Mouse (Mus musculus): Measurements from ENCODE around the gene Mtmr10. TPM values are rescaled to one million over a fixed set of nuclear protein-coding genes. Genes with fewer than 3 reads are reported as not detected.

The Mtmr10 gene
- polyA plus RNA-seq, 1 experiment = 11.6 TPM

DNA sequence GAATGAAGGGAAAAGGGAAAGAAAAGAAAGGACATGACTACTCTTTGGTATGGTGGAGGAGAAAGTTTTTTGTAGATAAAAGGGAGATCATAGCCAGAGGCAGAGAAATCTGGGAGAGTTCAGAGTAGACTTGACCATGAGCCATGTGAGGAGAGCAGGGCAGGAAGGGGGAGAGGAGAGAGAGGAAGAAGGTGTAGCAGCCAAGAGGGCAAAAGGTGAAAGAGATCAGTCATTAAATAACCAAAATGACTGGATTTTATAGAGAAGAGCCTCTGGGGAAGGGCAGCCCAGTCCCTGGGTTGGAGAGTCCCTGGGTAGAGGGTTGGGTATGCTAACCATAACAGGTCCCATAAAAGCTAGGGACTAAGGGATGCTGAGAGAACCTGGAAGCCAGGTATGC is 887 bp upstream of the Mtmr10 start:
- peaks cover 2% of the 10 kb centered on the region; the same call in 1 of the 2 replicates for H3K4me1 ChIP-seq (ENCODE audit: control insufficient read depth, insufficient read depth, low read length)
- H3K4me3 ChIP-seq (ENCODE audit: insufficient read depth, low read length) = no peak overlapping the region
- no peak overlapping the region for H3K27ac ChIP-seq (ENCODE audit: insufficient read depth, low read length)
- no peak for TF ChIP-seq POLR2A (IDR thresholded peaks at IDR 0.05; ENCODE audit: extremely low read depth, insufficient read depth, low read length)
- TF ChIP-seq CTCF (IDR thresholded peaks at IDR 0.05; ENCODE audit: extremely low read depth, insufficient read depth, low read length) = no peak

DNA sequence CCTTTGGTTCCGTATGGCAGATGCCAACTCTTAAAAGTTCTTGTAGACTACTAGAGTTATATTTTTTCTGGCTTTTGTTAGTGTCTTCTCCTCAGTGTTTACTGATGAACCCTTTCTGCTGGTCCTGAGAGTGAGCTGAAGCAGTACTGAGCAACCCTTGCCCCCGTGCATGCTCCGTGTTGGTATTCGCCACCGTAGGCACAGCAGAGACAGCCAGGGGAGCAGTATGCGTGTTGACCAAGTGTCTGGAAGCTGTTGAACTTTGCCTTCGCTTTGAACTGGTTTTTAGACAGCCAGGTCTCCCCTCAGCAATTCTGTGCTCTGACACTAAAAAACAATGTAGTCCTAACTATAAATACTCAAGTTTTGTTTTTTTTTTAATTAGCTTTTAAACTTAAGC is 2.0 kb downstream of the Mtmr10 start:
- Histone ChIP-seq H3K4me1 (ENCODE audit: control insufficient read depth, insufficient read depth, low read length) (peaks cover 7% of the 10 kb centered on the region), H3K27ac (ENCODE audit: insufficient read depth, low read length) (no peak overlapping the region), H3K4me3 (ENCODE audit: insufficient read depth, low read length) (no peak overlapping the region)
- TF ChIP-seq CTCF (IDR thresholded peaks at IDR 0.05; ENCODE audit: extremely low read depth, insufficient read depth, low read length) = no peak
- no peak for TF ChIP-seq POLR2A (IDR thresholded peaks at IDR 0.05; ENCODE audit: extremely low read depth, insufficient read depth, low read length)

DNA sequence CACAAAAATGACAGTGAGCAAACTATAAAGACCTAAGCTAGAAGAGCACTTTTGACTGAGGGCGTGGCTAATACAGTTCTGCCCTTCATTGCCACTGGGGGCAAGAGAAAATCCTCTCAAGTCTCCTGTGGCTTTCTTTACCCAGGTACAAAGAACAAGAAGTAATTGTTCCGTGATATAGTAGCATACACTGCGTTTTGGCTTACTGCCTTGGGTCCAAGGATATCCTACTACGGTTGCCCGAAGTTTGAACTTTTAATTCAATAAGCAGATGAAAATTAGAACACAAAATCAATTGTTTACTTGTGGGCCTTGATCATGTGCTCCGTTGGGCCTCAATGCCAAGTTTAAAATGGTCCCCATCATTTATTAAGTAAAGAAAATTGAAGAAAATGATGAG is 3.0 kb downstream of the Mtmr10 start:
- peaks cover 7% of the 10 kb centered on the region for H3K4me1 ChIP-seq (ENCODE audit: control insufficient read depth, insufficient read depth, low read length)

DNA sequence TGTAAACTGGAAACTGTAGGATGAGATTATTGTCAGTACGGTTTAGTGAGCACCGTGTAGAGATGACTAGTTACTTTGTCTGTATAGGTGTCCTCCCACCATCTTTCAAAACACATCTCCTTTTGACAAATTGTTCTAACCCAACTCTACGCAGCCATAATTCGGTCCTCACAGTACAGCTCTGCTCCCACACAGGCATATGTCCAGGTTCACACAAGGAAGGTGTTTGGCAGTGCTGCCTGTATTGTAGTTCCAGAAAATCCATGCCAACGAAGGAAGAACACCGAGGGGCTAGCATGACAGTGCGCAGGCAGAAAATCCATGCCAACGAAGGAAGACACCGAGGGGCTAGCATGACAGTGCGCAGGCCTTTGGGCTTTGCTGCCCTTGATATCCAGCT is 4.3 kb downstream of the Mtmr10 start:
- TF ChIP-seq CTCF (IDR thresholded peaks at IDR 0.05; ENCODE audit: extremely low read depth, insufficient read depth, low read length) = no peak
- TF ChIP-seq POLR2A (IDR thresholded peaks at IDR 0.05; ENCODE audit: extremely low read depth, insufficient read depth, low read length) = no peak
- Histone ChIP-seq H3K4me3 (ENCODE audit: insufficient read depth, low read length) (no peak overlapping the region), H3K4me1 (ENCODE audit: control insufficient read depth, insufficient read depth, low read length) (peaks cover 7% of the 10 kb centered on the region), H3K27ac (ENCODE audit: insufficient read depth, low read length) (peak overlapping the region; percentile 51; the same call in 1 of the 2 replicates)

More for the DNA sequence above, 3.0 kb downstream of the Mtmr10 start:
- TF ChIP-seq CTCF (IDR thresholded peaks at IDR 0.05; ENCODE audit: extremely low read depth, insufficient read depth, low read length) (no peak), POLR2A (IDR thresholded peaks at IDR 0.05; ENCODE audit: extremely low read depth, insufficient read depth, low read length) (no peak)
- H3K27ac ChIP-seq (ENCODE audit: insufficient read depth, low read length) = no peak overlapping the region
- no peak overlapping the region for H3K4me3 ChIP-seq (ENCODE audit: insufficient read depth, low read length)

DNA sequence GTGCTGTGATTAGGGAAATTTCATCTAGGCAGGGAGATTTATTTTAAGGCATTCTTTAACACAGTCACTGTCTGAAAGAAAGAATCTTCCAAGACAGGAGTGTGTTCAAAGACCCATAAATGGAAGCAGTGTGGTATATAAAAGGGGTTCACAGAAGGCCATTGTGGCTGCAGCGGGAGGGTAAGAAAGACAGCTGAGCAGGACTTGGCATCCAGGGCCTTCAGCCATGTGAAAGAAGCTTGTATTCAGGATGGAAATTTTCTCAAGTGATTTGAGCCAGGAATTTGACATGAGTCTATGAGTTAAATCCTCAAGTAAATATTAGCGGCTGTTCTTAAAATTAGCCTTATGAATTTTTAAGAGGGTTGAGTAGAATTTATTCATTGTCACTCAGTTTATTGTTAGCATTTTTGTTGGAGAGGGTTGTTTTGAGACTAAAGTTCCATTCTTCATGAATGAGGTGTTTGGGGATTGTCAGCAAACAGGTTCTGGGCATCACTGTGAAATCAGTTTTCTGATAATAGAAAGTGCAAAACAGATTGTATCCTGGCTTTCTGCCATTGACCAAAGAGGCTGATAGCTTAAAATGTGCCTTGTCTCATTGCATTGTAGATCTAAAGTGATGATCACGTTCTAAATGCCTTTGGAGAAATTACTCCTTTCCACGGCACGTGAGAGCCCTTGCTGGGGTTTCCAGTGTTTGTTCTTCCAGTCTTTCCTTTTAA is 9.0 kb downstream of the Mtmr10 start:
- TF ChIP-seq POLR2A (IDR thresholded peaks at IDR 0.05; ENCODE audit: extremely low read depth, insufficient read depth, low read length) (no peak), CTCF (IDR thresholded peaks at IDR 0.05; ENCODE audit: extremely low read depth, insufficient read depth, low read length) (no peak)
- H3K4me1 ChIP-seq (ENCODE audit: control insufficient read depth, insufficient read depth, low read length) = peaks cover 5% of the 10 kb centered on the region
- H3K4me3 ChIP-seq (ENCODE audit: insufficient read depth, low read length) = no peak overlapping the region
- no peak overlapping the region for H3K27ac ChIP-seq (ENCODE audit: insufficient read depth, low read length)

DNA sequence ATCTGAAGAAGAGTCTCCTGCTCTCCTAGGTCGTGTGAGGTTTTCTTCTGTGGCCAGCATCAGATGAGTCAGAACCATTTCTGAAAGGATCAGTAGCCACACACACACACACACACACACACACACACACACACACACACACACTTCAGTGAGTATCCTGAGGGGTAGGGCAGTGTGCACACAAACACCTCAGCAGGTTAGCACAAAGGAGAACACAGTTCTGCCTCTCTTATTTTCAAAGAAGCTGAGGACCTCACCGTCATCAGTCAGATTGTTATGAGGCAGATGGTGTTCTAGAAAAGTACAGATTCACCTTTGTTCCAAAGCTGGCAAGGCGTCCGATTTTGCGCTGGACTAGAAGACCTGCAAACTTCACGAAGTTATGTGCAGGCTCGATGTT is 22.8 kb downstream of the Mtmr10 start:
- Histone ChIP-seq H3K4me3 (ENCODE audit: insufficient read depth, low read length) (no peak overlapping the region), H3K4me1 (ENCODE audit: control insufficient read depth, insufficient read depth, low read length) (no peaks in the 10 kb centered on the region), H3K27ac (ENCODE audit: insufficient read depth, low read length) (no peak overlapping the region)
- no peak for TF ChIP-seq CTCF (IDR thresholded peaks at IDR 0.05; ENCODE audit: extremely low read depth, insufficient read depth, low read length)
- no peak for TF ChIP-seq POLR2A (IDR thresholded peaks at IDR 0.05; ENCODE audit: extremely low read depth, insufficient read depth, low read length)

DNA sequence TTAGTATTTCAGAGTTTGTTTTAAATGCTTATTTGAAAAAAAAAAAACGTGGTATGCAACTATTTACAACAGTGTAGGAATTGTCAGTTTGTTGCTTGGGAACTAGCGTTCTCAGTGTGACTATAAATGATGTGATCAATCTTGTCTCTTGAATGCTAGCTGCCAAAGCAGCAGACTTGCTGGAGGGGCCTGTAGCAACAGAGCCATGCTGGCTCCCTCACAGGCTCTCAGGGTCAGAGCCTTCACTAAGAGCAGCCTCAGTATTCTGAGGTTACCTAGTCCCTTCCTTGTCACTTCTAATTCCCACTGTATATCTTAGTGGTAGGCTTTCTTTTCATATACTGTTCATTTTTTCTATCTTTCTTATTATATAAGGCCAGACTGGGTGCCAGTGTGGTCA is 23.3 kb downstream of the Mtmr10 start:
- TF ChIP-seq CTCF (IDR thresholded peaks at IDR 0.05; ENCODE audit: extremely low read depth, insufficient read depth, low read length) (no peak), POLR2A (IDR thresholded peaks at IDR 0.05; ENCODE audit: extremely low read depth, insufficient read depth, low read length) (no peak)
- H3K4me1 ChIP-seq (ENCODE audit: control insufficient read depth, insufficient read depth, low read length) = no peaks in the 10 kb centered on the region
- no peak overlapping the region for H3K27ac ChIP-seq (ENCODE audit: insufficient read depth, low read length)
- no peak overlapping the region for H3K4me3 ChIP-seq (ENCODE audit: insufficient read depth, low read length)

DNA sequence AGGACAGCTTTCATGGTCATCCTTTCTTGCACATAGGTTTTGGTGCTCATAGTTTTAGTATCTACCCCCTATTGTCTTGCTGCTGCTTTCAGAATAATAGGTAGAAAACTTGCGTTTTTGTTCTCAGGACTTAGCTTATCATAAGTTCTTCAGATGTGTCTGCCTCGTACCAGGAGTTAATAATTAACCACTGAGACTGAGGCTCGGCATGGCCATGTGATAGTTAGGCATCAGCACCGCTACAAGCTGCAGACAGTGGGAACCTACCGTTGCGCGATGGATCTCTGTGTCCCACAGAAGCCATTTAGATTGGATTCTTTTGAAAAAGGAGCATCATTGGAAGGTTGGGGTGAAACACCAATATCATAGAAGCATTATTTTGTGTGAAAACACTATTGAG is 25.4 kb downstream of the Mtmr10 start:
- Histone ChIP-seq H3K27ac (ENCODE audit: insufficient read depth, low read length) (no peak overlapping the region), H3K4me1 (ENCODE audit: control insufficient read depth, insufficient read depth, low read length) (no peaks in the 10 kb centered on the region), H3K4me3 (ENCODE audit: insufficient read depth, low read length) (no peak overlapping the region)
- TF ChIP-seq POLR2A (IDR thresholded peaks at IDR 0.05; ENCODE audit: extremely low read depth, insufficient read depth, low read length) (no peak), CTCF (IDR thresholded peaks at IDR 0.05; ENCODE audit: extremely low read depth, insufficient read depth, low read length) (no peak)

DNA sequence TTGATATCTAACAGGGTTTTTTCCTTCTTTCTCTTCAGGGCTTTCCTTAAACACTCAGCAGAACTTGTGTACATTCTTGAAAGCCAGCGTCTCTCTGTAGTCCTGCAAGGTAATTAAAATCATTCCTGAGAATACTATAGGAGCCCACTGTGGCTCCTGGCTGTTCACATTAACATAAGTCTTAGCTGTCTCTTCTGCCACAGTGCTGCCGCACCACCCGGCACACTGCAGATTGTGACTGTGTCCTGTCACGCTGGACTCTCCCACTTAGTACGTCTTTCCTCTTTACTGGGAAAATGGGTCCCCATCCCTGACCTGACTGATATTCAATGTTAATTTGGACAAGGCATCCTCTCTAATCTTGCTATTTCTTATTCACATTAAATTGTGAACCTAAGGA is 33.7 kb downstream of the Mtmr10 start:
- Histone ChIP-seq H3K4me3 (ENCODE audit: insufficient read depth, low read length) (no peak overlapping the region), H3K4me1 (ENCODE audit: control insufficient read depth, insufficient read depth, low read length) (no peaks in the 10 kb centered on the region), H3K27ac (ENCODE audit: insufficient read depth, low read length) (no peak overlapping the region)
- no peak for TF ChIP-seq POLR2A (IDR thresholded peaks at IDR 0.05; ENCODE audit: extremely low read depth, insufficient read depth, low read length)
- TF ChIP-seq CTCF (IDR thresholded peaks at IDR 0.05; ENCODE audit: extremely low read depth, insufficient read depth, low read length) = no peak

DNA sequence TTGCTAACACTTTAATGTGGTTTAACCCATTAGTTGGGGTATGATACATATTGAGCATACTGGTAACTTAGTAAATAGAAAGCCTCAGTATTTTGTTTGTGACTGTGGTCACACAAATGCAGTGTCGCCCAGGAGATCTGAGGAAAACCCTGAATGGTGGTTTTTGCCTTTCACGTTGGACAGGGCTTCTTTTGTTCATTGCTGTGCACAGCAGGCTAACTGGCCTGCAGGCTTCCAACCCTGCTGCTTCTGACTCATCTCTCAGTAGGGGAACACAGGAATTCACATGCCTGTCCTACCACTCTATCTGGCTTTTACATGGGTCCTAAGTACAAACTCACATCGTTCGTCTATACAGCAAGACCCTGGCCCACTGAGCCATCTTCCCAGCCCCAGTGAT is 34.2 kb downstream of the Mtmr10 start:
- no peak overlapping the region for H3K27ac ChIP-seq (ENCODE audit: insufficient read depth, low read length)
- H3K4me3 ChIP-seq (ENCODE audit: insufficient read depth, low read length) = no peak overlapping the region
- TF ChIP-seq CTCF (IDR thresholded peaks at IDR 0.05; ENCODE audit: extremely low read depth, insufficient read depth, low read length) (no peak), POLR2A (IDR thresholded peaks at IDR 0.05; ENCODE audit: extremely low read depth, insufficient read depth, low read length) (no peak)
- H3K4me1 ChIP-seq (ENCODE audit: control insufficient read depth, insufficient read depth, low read length) = no peaks in the 10 kb centered on the region

Data from cortical plate, adult 2 months (tissue).